Mouse (Mus musculus) Patski (cell line): ENCODE measurements around the gene Fbxo42. TPM values are rescaled to one million over a fixed set of nuclear protein-coding genes. Genes with fewer than 3 reads are reported as not detected.

Source experiments
- ATAC-seq: fragments of 100-300 bp; one replicate; pipeline ENCODE4 v1.8.0; 2021
- CTCF ChIA-PET: fragments of 350-600 bp; sonication (Branson Sonifier 250); formaldehyde crosslinking; loops from one replicate; lab custom pipeline; 2022; ENCODE audit warnings: inconsistent platforms; lab: Charles Lee
- POLR2A ChIA-PET: fragments of 350-600 bp; sonication (Branson Sonifier 250); formaldehyde crosslinking; loops from one replicate; lab custom pipeline; 2022; ENCODE audit warnings: antibody characterized with exemption, inconsistent platforms; lab: Charles Lee
- DNase-seq: peaks from one replicate; pipeline ENCODE4 v3.0.0-alpha.2; 2011; ENCODE audit warnings: low read depth, low spot score
- H3K27me3 ChIP-seq: fragments of 371-371 bp; one replicate; pipeline ENCODE4 v1.5.1; 2021
- CTCF ChIP-seq: fragments of 100-300 bp; IDR thresholded peaks from one replicate; pipeline ENCODE4 v1.5.1; 2021
- in situ Hi-C: fragments of 300-500 bp; cut with MboI; formaldehyde crosslinking; loops from 3 replicates; pipeline ENCODE4 v1.11.1; 2018; ENCODE audit warnings: low pct_unique_long_range_greater_than_20kb, mixed read lengths
- polyA plus RNA-seq: library from polyadenylated mRNA; unstranded; gene quantifications from one replicate; pipeline ENCODE4 v1.2.3, GENCODE M21; 2021

The Fbxo42 gene
- polyA plus RNA-seq, 1 experiment from 2014 or later, result 9.2 TPM

GRCm38 (mm10) chr4:141148009-141148801, 492 bp downstream of the Fbxo42 start:
- ChIA-PET POLR2A (interaction anchor here (0.6 to 1.0 kb wide), 3 partner anchors 11 to 56 kb away, joined by 3 to 4 read pairs (median 3); no protein-coding TSS in a partner anchor), CTCF (no interaction called here)
- ATAC-seq (peak; percentile 52), DNase-seq (no peak)
- H3K27me3 ChIP-seq, result no peaks in the 10 kb centered on the region
- in situ Hi-C loops, result loop anchor here (10.0 kb wide), 1 partner anchor 217 kb away; the partner anchor contains the start of gene Fam131c
- no peak for TF ChIP-seq CTCF

- in situ Hi-C loops, result loop anchor here (10.0 kb wide), 1 partner anchor 216 kb away; the partner anchor contains the start of gene Fam131c
- no peak for ATAC-seq
- CTCF ChIA-PET, result no interaction called here
Measured at GRCm38 (mm10) chr4:141149116-141149515, 1.4 kb downstream of the Fbxo42 start.

GRCm38 (mm10) chr4:141157485-141157884, 9.8 kb downstream of the Fbxo42 start:
- DNase-seq, result no peak
- H3K27me3 ChIP-seq, result no peaks in the 10 kb centered on the region
- ChIA-PET POLR2A (no interaction called here), CTCF (no interaction called here)
- no peak for TF ChIP-seq CTCF
- no peak for ATAC-seq
- in situ Hi-C loops, result no loop called here

More at GRCm38 (mm10) chr4:141149116-141149515, 1.4 kb downstream of the Fbxo42 start:
- POLR2A ChIA-PET, result interaction anchor here (1.0 kb wide), 1 partner anchor 55 kb away, joined by 3 read pairs; no protein-coding TSS in a partner anchor
- DNase-seq, result no peak
- no peak for TF ChIP-seq CTCF
- no peaks in the 10 kb centered on the region for H3K27me3 ChIP-seq

GRCm38 (mm10) chr4:141158609-141159008, 10.9 kb downstream of the Fbxo42 start:
- DNase-seq, result no peak
- ATAC-seq, result no peak
- in situ Hi-C loops, result no loop called here
- ChIA-PET POLR2A (no interaction called here), CTCF (no interaction called here)
- TF ChIP-seq CTCF, result no peak
- H3K27me3 ChIP-seq, result no peaks in the 10 kb centered on the region

- DNase-seq (no peak), ATAC-seq (no peak)
- CTCF ChIA-PET, result interaction anchor here (0.7 kb wide), 1 partner anchor 8 kb away, joined by 3 read pairs; no protein-coding TSS in a partner anchor
- TF ChIP-seq CTCF, result no peak
- H3K27me3 ChIP-seq, result no peaks in the 10 kb centered on the region
- in situ Hi-C loops, result no loop called here
- POLR2A ChIA-PET, result interaction anchor here (0.6 kb wide), 1 partner anchor 11 kb away, joined by 4 read pairs; the partner anchor contains the start of gene Fbxo42
Measured at GRCm38 (mm10) chr4:141159093-141159492, 11.4 kb downstream of the Fbxo42 start.

GRCm38 (mm10) chr4:141159666-141160065, 12.0 kb downstream of the Fbxo42 start:
- no peak for TF ChIP-seq CTCF
- H3K27me3 ChIP-seq, result no peaks in the 10 kb centered on the region
- ATAC-seq, result no peak

GRCm38 (mm10) chr4:141160193-141160592, 12.5 kb downstream of the Fbxo42 start:
- DNase-seq (no peak), ATAC-seq (no peak)
- CTCF ChIA-PET, result interaction anchor here (0.6 kb wide), 1 partner anchor 32 kb away, joined by 3 read pairs; no protein-coding TSS in a partner anchor
- POLR2A ChIA-PET, result no interaction called here
- no peak for TF ChIP-seq CTCF
- no peaks in the 10 kb centered on the region for H3K27me3 ChIP-seq
- in situ Hi-C loops, result no loop called here

More at GRCm38 (mm10) chr4:141159666-141160065, 12.0 kb downstream of the Fbxo42 start:
- CTCF ChIA-PET, result interaction anchor here (0.7 kb wide), 1 partner anchor 8 kb away, joined by 3 read pairs; no protein-coding TSS in a partner anchor
- no peak for DNase-seq
- in situ Hi-C loops, result no loop called here
- POLR2A ChIA-PET, result interaction anchor here (0.6 kb wide), 1 partner anchor 12 kb away, joined by 4 read pairs; the partner anchor contains the start of gene Fbxo42

- in situ Hi-C loops, result no loop called here
- POLR2A ChIA-PET, result no interaction called here
Measured at GRCm38 (mm10) chr4:141161699-141162208, 14.0 kb downstream of the Fbxo42 start.

GRCm38 (mm10) chr4:141163729-141164128, 16.0 kb downstream of the Fbxo42 start:
- ChIA-PET CTCF (no interaction called here), POLR2A (no interaction called here)
- in situ Hi-C loops, result no loop called here
- DNase-seq (no peak), ATAC-seq (no peak)
- no peak for TF ChIP-seq CTCF
- no peaks in the 10 kb centered on the region for H3K27me3 ChIP-seq

More at GRCm38 (mm10) chr4:141161699-141162208, 14.0 kb downstream of the Fbxo42 start:
- ATAC-seq (no peak), DNase-seq (no peak)
- TF ChIP-seq CTCF, result no peak
- no peaks in the 10 kb centered on the region for H3K27me3 ChIP-seq
- CTCF ChIA-PET, result interaction anchor here (1.1 kb wide), 1 partner anchor 20 kb away, joined by 3 read pairs; no protein-coding TSS in a partner anchor

- ChIA-PET CTCF (interaction anchor here (2.3 kb wide), 1 partner anchor 15 kb away, joined by 6 read pairs; no protein-coding TSS in a partner anchor), POLR2A (no interaction called here)
- no peak for TF ChIP-seq CTCF
- DNase-seq (no peak), ATAC-seq (no peak)
- H3K27me3 ChIP-seq, result no peaks in the 10 kb centered on the region
- in situ Hi-C loops, result no loop called here
Measured at GRCm38 (mm10) chr4:141165744-141166292, 18.1 kb downstream of the Fbxo42 start.
